Mouse (Mus musculus): ENCODE results near the gene Cacna1g.
"Not testable (repeated sequence)": the region's sequence is repeated elsewhere in the genome, so short reads cannot be mapped to it uniquely, and the experiment has no call there.

Cacna1g gene

GRCm38 (mm10) chr11:94402029-94402428 is 72.0 kb downstream of the Cacna1g start:
- DNase-seq: not testable (repeated sequence)

GRCm38 (mm10) chr11:94400996-94401395 is 73.0 kb downstream of the Cacna1g start:
- DNase-seq: no peak

- no peak for DNase-seq
Measured at GRCm38 (mm10) chr11:94394107-94394506, 79.9 kb downstream of the Cacna1g start.

GRCm38 (mm10) chr11:94393490-94393889 is 80.5 kb downstream of the Cacna1g start:
- DNase-seq: not testable (repeated sequence)

- no peak for DNase-seq
Measured at GRCm38 (mm10) chr11:94392672-94393109, 81.3 kb downstream of the Cacna1g start, which contains the start of gene Abcc3. Gene Abcc3 (minus strand): TSS chr11:94392997.

- no peak for DNase-seq
Measured at GRCm38 (mm10) chr11:94391661-94392060, 82.3 kb downstream of the Cacna1g start.

GRCm38 (mm10) chr11:94390825-94391224 is 83.2 kb downstream of the Cacna1g start:
- DNase-seq: no peak

GRCm38 (mm10) chr11:94389724-94390396 is 84.1 kb downstream of the Cacna1g start:
- no peak for DNase-seq

- DNase-seq: no peak
Measured at GRCm38 (mm10) chr11:94389021-94389420, 85.0 kb downstream of the Cacna1g start.

- DNase-seq: no peak
Measured at GRCm38 (mm10) chr11:94387756-94388155, 86.2 kb downstream of the Cacna1g start.

GRCm38 (mm10) chr11:94385977-94386771 is 87.8 kb downstream of the Cacna1g start:
- peak; percentile 77 for DNase-seq

- no peak for DNase-seq
Measured at GRCm38 (mm10) chr11:94379736-94380135, 94.3 kb downstream of the Cacna1g start.

GRCm38 (mm10) chr11:94379061-94379460 is 94.9 kb downstream of the Cacna1g start:
- DNase-seq: no peak

- no peak for DNase-seq
Measured at GRCm38 (mm10) chr11:94374276-94374948, 99.6 kb downstream of the Cacna1g start.

- DNase-seq: no peak
Measured at GRCm38 (mm10) chr11:94370809-94371208, 103.2 kb downstream of the Cacna1g start.

- DNase-seq: no peak
Measured at GRCm38 (mm10) chr11:94369981-94370380, 104.0 kb downstream of the Cacna1g start.

GRCm38 (mm10) chr11:94365340-94365739 is 108.7 kb downstream of the Cacna1g start:
- no peak for DNase-seq

GRCm38 (mm10) chr11:94363690-94364089 is 110.3 kb downstream of the Cacna1g start:
- DNase-seq: no peak

GRCm38 (mm10) chr11:94362101-94362500 is 111.9 kb downstream of the Cacna1g start:
- DNase-seq: no peak

GRCm38 (mm10) chr11:94361166-94361870 is 112.7 kb downstream of the Cacna1g start:
- DNase-seq: no peak

GRCm38 (mm10) chr11:94359168-94359567 is 114.8 kb downstream of the Cacna1g start:
- DNase-seq: no peak

Data from layer of hippocampus, adult 9-11 months (tissue).